Mouse (Mus musculus) mammary gland, adult 2 months (tissue): ENCODE measurements around the gene Dock8. TPM values are rescaled to one million over a fixed set of nuclear protein-coding genes. Genes with fewer than 3 reads are reported as not detected.

Experiments
- polyA plus RNA-seq: library from polyadenylated mRNA; depleted of rRNA; stranded (reverse); fragments of >200 nt; gene quantifications from 2 replicates; pipeline ENCODE4 v1.2.3, GENCODE M21; 2012; ENCODE audit warnings: low replicate concordance; rRNA removed

Dock8 gene
- polyA plus RNA-seq, result 27.0 and 30.0 TPM in 2 replicates

GRCm38 (mm10) chr19:24999201-24999886, at the start of gene Dock8:
Gene Dock8 (plus strand): TSS chr19:24999534.

GRCm38 (mm10) chr19:24961172-24961962, 38.0 kb upstream of the Dock8 start, which contains the start of gene Cbwd1:
Gene Cbwd1 (minus strand): TSS chr19:24961610.

GRCm38 (mm10) chr19:25236596-25237491, 237.5 kb downstream of the Dock8 start, which contains the start of gene Kank1:
Gene Kank1 (plus strand): TSS chr19:25236975.

Other genes starting within 250 kb of the Dock8 start
- 4.0 and 8.9 TPM in 2 replicates for gene Pgm5, start 137.7 kb upstream of the Dock8 start, polyA plus RNA-seq
- gene Gm10053, start 123.8 kb upstream of the Dock8 start, polyA plus RNA-seq, result 8.9 and 50.5 TPM in 2 replicates
- not detected in 2 replicates for gene Foxd4, start 98.3 kb upstream of the Dock8 start, polyA plus RNA-seq
- 0.80 and 2.9 TPM in 2 replicates for gene Cbwd1, start 37.9 kb upstream of the Dock8 start, polyA plus RNA-seq
- 28.1 and 34.8 TPM in 2 replicates for gene Kank1, start 237.4 kb downstream of the Dock8 start, polyA plus RNA-seq